Mouse (Mus musculus): Measurements from ENCODE around the gene Gm10447.

Gene Gm10447

DNA sequence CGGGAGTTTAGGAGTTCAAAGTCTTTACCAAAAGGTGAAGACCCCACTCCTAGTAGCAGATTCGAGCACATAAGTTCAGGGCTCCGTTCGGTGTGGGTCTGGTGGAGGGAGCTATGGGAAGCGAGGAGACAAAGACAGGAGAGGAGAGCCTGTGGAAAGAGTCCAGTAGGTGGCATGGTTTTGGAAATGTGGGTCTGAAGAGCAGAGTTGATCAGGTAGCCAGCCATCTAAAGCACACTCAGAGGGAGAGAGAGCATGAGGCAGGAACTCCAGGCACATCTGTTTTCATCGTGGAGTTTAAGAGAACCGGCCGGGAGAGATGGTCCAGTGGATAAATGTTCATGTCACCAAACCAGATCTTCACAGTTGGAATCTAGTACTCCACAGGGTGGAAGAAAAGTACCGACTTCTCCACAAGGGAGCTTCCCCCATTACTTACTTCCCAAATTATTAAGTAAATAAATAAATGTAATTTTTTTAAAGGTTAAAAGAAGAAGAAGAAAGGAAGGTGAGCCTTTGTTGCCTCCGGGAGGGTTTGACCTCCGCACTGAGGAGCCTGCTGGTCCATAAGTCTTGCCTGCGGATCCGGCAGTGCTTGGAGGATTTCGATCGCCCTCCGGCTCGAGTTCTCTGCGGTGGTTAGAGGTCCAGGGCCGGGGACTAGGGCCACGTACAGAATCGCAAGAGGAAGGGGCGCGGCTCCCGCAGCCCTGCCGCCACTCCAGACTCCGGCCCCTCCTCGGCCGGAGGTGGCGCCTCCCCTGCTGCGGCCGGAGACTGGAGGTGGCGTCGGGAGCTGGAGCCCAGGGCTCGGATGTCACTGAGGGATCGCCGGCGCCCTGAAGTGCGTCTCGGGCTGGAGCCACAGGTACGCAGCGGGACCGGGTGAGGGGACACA is at the start of gene Gm10447, which contains the start of gene Shroom1:
Gene Gm10447, minus strand, starts transcription at position 637 of the 898 bp plus-strand sequence.
Gene Shroom1, plus strand, starts transcription at position 732 of the 898 bp plus-strand sequence.
- peak; percentile 52 to 61 for DNase-seq

DNA sequence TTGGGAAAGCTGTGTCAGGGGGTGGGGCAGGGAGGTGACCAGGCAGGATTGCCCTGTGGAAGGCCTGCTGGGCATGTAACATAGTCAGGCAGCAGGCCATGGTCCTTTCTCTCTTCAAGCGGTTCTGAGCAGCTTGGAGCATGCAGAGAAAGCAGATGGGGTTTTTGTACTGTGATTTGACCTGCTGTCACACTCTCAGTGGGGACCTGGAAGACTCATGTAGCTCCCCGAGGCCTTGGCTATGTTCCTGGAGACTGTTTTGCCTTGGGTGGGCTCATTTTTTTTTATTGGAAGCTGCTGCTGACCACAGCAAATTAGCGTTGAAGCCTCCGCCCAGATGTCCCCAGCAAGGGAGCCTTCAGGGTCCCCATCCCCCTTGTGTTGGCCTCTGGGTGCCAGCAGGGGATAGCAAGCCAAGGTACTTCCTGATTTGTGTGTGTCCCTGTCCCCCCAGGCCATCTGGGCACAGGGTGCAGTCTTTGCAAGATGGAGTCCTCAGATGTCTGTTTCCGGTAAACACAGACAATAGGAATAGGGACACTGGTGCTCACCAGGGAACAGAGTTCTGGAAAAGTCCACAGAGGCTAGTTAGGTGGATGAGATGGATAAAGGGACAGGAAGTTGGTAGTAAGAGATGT is 48.2 kb upstream of the Gm10447 start:
- DNase-seq, result no peak

GRCm38 (mm10) chr11:53504376-53504775 is 47.5 kb upstream of the Gm10447 start:
- no peak for DNase-seq

- no peak for DNase-seq
These were observed 46.8 kb upstream of the Gm10447 start for GRCm38 (mm10) chr11:53503738-53504137.

GRCm38 (mm10) chr11:53502039-53502765 is 45.3 kb upstream of the Gm10447 start:
- DNase-seq, result no peak

DNA sequence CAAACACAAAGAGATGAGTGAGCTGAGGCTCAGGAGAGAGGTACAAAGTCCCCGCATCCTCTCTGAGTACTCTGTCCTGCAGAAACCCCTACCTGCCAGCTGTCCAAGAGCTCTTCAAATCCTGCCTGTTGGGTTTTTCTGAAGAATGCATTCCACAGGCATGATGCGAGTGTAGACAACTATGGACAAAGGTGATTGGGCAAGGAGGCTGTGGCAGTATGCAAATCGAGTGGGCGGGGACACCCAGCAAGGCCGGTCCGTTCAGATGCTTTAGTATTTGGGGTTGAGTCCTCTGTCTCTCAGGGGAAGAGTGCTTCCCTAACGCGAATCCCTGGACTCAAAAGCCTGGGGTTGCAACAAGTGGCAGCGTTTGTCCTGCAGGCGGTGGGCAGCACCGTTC is 43.7 kb upstream of the Gm10447 start:
- peak in 1 of 2 experiments; percentile 23 for DNase-seq

GRCm38 (mm10) chr11:53496946-53497345 is 40.0 kb upstream of the Gm10447 start:
- DNase-seq, result no peak

DNA sequence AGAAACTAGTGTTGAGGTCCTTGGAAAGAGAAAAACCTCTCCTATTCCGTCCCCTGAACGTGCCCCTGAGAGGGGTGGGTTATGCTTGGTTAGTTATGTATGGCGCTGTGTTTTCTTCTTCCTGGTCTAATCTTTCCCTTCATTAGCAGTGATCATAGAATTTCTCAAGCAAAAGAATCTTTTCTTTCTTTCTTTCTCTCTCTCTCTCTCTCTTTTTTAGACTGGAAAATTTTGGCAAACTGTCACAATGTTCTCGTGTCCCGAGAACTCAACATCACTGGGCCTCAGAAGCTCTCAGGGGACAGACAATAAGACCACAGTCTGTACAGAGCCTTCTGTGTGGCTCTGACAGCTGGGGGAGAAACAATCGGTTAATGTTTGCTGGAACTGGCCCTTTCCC is 38.5 kb upstream of the Gm10447 start:
- DNase-seq, result no peak

DNA sequence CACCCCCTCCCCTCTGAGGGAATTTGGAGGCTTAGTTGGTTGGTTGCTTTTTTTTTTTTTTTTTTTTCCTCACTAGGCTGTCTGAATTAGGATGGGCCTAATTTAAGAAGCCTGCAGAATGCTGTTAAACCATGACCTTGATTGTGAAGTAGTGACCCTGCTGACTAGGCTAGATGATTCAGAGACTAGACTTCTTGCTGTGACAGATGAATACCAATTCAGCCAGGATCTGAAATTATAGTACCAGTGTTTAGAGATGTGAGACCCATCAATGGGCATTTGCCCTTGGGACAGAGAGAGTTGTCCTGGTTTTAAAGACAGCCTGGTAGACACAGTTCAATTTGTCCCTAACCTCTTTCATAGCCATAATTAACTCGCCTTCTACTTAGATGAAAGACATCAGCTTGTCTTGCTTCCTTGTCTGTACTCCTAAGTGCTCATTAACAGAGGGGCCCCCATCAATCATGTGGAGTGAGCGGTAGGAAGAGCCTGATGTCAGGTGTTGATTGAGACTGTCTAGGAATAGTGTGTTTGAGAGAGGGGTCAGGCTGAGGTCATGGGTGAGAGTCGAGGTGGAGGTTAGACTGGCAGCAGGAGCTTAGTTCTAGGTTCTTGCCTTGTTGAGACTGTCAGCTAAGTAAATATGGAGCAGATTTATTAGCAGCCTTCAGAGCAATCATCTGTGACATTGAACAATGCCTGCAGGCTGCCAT is 36.5 kb upstream of the Gm10447 start:
- no peak for DNase-seq

GRCm38 (mm10) chr11:53491954-53492401 is 35.1 kb upstream of the Gm10447 start:
- no peak for DNase-seq

GRCm38 (mm10) chr11:53489421-53489820 is 32.5 kb upstream of the Gm10447 start:
- DNase-seq, result no peak

- DNase-seq, result no peak
These were observed 32.1 kb upstream of the Gm10447 start for GRCm38 (mm10) chr11:53489007-53489406.

DNA sequence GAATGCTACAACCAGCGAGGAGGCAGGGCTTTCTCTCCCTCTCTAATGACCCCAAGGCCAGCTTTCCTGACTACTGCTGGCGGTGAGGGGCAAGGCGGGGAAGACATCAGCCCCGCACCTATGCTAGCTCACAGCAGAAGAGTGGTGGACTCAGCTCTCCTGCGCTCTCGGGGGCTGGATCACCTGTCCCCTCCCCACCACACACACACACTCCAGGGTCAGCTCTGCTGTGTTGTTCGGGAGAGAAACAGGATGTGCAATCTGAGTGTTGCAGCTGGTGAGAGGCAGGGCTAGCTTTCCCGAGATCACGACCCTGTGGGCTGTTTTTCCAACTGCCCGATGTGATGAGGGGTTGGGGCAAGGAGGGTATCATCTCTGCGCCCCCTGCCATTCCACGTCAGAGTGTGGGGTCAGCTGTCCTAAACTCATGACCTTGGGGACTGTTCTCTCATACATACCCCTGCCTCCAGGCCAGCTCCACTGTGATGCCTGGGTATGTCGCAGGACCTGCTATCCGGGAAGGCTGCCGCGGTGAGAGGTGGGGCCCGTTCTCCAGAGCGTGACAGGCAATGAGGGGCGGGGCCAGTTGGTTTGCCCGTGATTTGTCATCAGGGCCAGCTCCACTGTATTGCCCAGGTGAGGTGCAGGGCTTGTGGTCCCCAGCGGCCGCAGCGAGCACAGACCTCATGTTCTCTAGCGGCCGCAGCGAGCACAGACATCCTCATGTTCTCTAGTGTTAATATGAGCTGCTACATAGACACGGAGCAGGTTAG is 30.1 kb upstream of the Gm10447 start:
- peak; percentile 51 to 53 for DNase-seq

- DNase-seq, result no peak
These were observed 29.4 kb upstream of the Gm10447 start for GRCm38 (mm10) chr11:53486351-53486750.

DNA sequence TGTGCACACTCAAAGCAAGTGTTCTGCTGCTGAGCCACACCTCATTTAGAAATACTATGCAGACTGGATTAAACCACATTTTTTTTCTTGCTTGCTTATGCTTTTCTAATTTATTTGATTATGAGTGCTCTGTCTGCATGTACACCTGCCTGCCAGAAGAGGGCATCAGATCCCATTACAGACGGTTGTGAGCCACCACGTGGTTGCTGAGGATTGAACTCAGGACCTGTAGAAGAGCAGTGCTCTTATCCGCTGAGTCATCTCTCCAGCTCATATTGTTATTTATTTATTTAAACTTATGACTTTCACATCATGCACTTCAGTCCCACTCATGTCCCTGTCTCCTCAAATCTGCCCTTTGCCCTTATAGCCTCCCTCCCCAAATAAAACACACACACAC is 28.8 kb upstream of the Gm10447 start:
- no peak for DNase-seq

- peak in 1 of 2 experiments; percentile 41 for DNase-seq
These were observed 26.4 kb upstream of the Gm10447 start for GRCm38 (mm10) chr11:53483159-53483891.

DNA sequence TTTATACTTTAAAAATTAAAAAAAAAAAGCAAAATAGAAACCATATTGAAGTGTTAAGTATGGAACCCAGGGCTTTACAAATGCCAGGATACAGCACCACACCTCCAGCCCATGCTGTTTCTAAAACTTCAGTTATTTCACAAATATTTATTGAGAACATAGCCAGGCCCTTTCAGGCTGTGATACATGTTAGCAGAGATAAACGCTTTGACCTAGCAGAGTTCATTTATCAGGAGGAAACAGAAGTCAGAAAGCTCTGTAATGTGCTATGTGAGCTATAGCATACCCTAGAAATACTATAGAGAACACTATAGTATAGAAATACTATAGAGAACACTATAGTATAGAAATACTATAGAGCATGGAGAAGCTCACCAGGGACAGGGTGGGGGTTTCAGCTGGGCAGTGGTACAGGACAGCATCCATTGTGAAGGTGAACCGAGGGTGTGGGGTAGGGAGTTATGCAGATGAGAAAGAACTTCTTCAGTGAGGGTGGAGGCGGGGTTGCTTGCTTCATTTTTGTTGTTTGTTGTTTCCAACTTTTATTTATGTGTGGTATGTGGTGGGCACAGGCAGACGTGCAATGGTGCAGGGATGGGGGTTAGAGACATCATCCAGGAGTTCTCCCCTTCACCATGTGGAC is 24.3 kb upstream of the Gm10447 start:
- no peak for DNase-seq

GRCm38 (mm10) chr11:53479783-53480301 is 22.9 kb upstream of the Gm10447 start, which contains the start of the genes Gm9945 and Sowaha:
TSS of gene Gm9945 (plus strand) at chr11:53480166.
TSS of gene Sowaha (minus strand) at chr11:53480274.
- peak; percentile 61 to 72 for DNase-seq

DNA sequence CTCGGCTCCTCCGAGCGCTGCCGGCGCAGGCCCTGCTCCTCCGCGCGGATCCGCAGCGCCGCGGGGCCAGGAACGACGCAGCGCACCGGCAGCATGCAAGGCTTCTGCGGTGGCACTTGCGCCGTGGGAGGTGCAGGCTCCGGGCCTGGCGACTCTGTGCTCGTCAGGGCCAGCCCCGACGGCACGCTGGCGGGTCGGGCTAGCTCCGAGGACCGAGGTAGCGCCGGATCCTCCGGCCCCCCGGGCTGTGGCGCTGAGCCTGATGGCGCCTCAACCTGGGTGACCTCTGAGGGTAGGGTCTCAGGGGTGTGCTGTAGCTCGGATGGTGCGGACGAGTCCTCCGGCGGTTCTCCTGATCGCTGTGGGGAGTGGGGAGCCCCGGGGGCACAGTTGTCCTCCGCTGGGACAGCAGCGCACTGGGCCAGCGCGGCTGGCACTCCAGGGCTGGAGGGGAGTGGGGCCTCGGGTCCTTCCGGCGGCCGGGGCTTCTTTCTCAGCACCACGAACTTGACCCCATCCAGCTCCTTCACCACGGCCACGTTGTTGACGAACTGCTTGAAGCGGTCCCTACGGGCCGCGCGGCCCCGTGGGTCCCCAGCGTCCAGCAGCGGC is 22.4 kb upstream of the Gm10447 start:
- no peak for DNase-seq

Measured in kidney, adult 8-10 months (tissue).